Mouse (Mus musculus) G1E (cell line): ENCODE results near the gene Ndufa11. TPM values are rescaled to one million over a fixed set of nuclear protein-coding genes. Genes with fewer than 3 reads are reported as not detected.

Source experiments
- ATAC-seq: 2 replicates; pipeline ENCODE4 v1.8.0; 2016; ENCODE audit warnings: mild to moderate bottlenecking; ENCODE audit not compliant: insufficient number of reproducible peaks, poor library complexity, low FRiP score, severe bottlenecking; ENCODE audit errors: extremely low read depth
- DNase-seq: peaks from one replicate; pipeline ENCODE4 v3.0.0; 2012; ENCODE audit warnings: low spot score
- H3K27me3 ChIP-seq: 2 replicates; pipeline ENCODE4 v1.6.1; 2012; ENCODE audit warnings: mild to moderate bottlenecking, low read length, inconsistent platforms; ENCODE audit not compliant: insufficient read depth
- H3K36me3 ChIP-seq: replicated peaks from 2 replicates; pipeline ENCODE3; 2012; ENCODE audit warnings: mild to moderate bottlenecking, inconsistent platforms
- H3K4me1 ChIP-seq: 2 replicates; pipeline ENCODE4 v1.6.1; 2012; ENCODE audit warnings: low read depth, low read length, inconsistent platforms, mixed read lengths; ENCODE audit not compliant: insufficient read depth
- H3K4me3 ChIP-seq: 2 replicates; pipeline ENCODE4 v1.5.1; 2012; ENCODE audit warnings: low read depth, mild to moderate bottlenecking, inconsistent platforms, low read length, moderate library complexity, mixed read lengths
- H3K9me3 ChIP-seq: replicated peaks from 2 replicates; pipeline ENCODE4 v1.6.1; 2012; ENCODE audit warnings: inconsistent platforms
- CTCF ChIP-seq: IDR thresholded peaks from 2 replicates; pipeline ENCODE4 v1.5.1; 2012; ENCODE audit warnings: low read depth, low read length, inconsistent platforms, mixed read lengths
- GATA1 ChIP-seq: IDR thresholded peaks from 2 replicates; pipeline ENCODE4 v1.6.1; 2012; ENCODE audit warnings: borderline replicate concordance, low read length, inconsistent platforms, mixed read lengths
- GATA2 ChIP-seq: IDR thresholded peaks from 2 replicates; pipeline ENCODE4 v1.6.1; 2012; ENCODE audit warnings: low read depth, low read length, inconsistent platforms, borderline replicate concordance
- POLR2AphosphoS5 ChIP-seq: IDR thresholded peaks from 2 replicates; pipeline ENCODE4 v1.6.1; 2012; ENCODE audit warnings: low read depth, low read length, inconsistent platforms; ENCODE audit not compliant: insufficient replicate concordance
- TAL1 ChIP-seq: conservative IDR thresholded peaks from 2 replicates; pipeline ENCODE4 v1.6.1; 2012; ENCODE audit warnings: low read depth, low read length, inconsistent platforms, mixed read lengths
- polyA plus RNA-seq: library from polyadenylated mRNA; stranded (reverse); fragments of >175 nt; gene quantifications from 2 replicates; pipeline ENCODE4 v1.2.3, GENCODE M21; 2012
- total RNA-seq, 2 experiments: library from RNA; stranded (forward) in 1 of 2; stranded (reverse) in 1 of 2; fragments of 200-1000 nt in 1 of 2; fragments of >200 nt in 1 of 2; fragmentation: Nextera tagmentation in 1 of 2; gene quantifications; 2 replicates each; pipeline ENCODE4 v1.2.3; 2014 to 2017

The Ndufa11 gene
- total and polyA plus RNA-seq, 3 experiments: 74.9 to 319 (median 186) TPM

DNA sequence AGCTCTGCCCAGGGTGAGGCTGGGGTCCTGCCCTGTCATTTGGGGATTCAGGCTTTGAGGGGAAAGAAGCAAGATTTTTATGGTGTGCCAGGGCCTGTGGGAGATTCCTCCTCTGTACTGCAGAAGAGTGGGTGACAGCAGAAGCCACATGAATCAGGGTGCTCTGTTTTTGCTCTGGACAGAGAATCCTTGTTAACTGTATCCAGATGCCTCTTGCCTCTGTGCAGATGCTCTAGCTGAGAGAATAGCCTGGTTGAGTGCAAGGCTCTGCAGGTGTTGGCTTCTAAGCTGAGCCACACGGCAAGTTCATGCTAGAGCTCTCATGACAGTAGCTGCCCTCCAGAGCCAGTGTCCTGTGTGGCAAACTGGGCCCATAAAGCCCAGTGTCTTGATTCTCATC lies 24.2 kb upstream of the Ndufa11 start:
- DNase-seq (no peak), ATAC-seq (no peak)
- Histone ChIP-seq H3K4me3 (no peak overlapping the region), H3K36me3 (peaks cover 98% of the 10 kb centered on the region), H3K27me3 (no peaks in the 10 kb centered on the region), H3K9me3 (no peaks in the 10 kb centered on the region), H3K4me1 (peaks cover 66% of the 10 kb centered on the region)
- no peak for TF ChIP-seq POLR2AphosphoS5
- TF ChIP-seq GATA1: no peak
- TF ChIP-seq CTCF: no peak
- TF ChIP-seq TAL1: no peak
- no peak for TF ChIP-seq GATA2

DNA sequence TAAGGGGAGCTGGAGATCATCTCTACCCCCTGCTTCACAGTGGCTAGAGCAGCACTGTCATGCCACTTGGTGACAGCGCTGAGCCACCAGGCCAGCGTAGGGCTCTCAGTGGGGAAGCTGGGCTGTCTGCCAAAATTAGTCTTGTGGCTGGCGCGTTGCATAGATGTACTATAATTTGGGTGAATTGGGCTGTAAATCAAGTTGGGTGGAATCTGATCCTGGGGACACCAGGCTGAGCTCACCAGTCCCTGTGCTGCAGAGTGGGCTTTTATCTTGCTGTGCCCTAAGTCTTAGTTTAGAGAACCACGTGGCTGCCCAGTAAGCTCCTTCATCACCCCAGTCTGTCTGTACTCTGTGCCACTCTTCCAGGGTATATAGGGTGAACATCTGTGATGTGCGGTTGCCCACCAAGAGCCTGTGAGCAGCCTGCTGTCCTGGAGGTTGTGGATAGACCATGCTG lies 23.7 kb upstream of the Ndufa11 start:
- no peaks in the 10 kb centered on the region for H3K9me3 ChIP-seq
- no peak for ATAC-seq
- H3K4me3 ChIP-seq: no peak overlapping the region
- H3K36me3 ChIP-seq: peaks cover 99% of the 10 kb centered on the region
- peak; percentile 43 for DNase-seq
- peaks cover 61% of the 10 kb centered on the region for H3K4me1 ChIP-seq
- H3K27me3 ChIP-seq: no peaks in the 10 kb centered on the region
- TF ChIP-seq POLR2AphosphoS5 (no peak), GATA2 (no peak), CTCF (no peak), TAL1 (no peak), GATA1 (no peak)

DNA sequence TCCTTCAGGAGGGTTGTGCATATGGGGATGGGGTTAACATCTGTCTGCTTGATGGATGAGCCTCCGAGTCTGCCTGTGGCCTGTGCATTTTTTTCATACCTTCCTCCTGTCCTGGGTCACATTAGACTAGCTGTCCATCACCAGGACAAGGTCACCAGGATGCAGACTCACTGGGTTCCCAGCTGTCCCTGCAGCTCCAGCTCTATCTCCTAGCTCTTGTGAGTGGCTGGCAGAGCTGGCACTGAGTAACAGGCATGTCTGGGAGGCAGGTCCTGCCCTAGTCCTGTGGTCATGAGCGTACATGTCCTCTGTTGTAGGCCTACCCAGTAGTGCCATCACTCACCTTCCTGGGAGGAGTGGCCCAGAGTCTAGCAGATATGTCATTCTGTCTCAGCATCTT lies 17.1 kb upstream of the Ndufa11 start:
- TF ChIP-seq CTCF: no peak
- peaks cover 98% of the 10 kb centered on the region for H3K36me3 ChIP-seq
- H3K9me3 ChIP-seq: no peaks in the 10 kb centered on the region
- H3K27me3 ChIP-seq: no peaks in the 10 kb centered on the region
- DNase-seq: no peak
- ATAC-seq: no peak
- H3K4me1 ChIP-seq: peaks cover 9% of the 10 kb centered on the region; the same call in 1 of the 2 replicates
- no peak overlapping the region for H3K4me3 ChIP-seq

- no peak for TF ChIP-seq CTCF
- TF ChIP-seq POLR2AphosphoS5: no peak
- no peak for TF ChIP-seq TAL1
- no peaks in the 10 kb centered on the region; the same call in 1 of the 2 replicates for H3K27me3 ChIP-seq
- DNase-seq (no peak), ATAC-seq (no peak)
- no peak overlapping the region for H3K4me3 ChIP-seq
- no peaks in the 10 kb centered on the region for H3K9me3 ChIP-seq
- peaks cover 22% of the 10 kb centered on the region for H3K4me1 ChIP-seq
- peaks cover 98% of the 10 kb centered on the region for H3K36me3 ChIP-seq
Measured at GRCm38 (mm10) chr17:56703038-56703437, 14.5 kb upstream of the Ndufa11 start.

- peak; percentile 42; the same call in 1 of the 2 replicates for ATAC-seq
- no peak overlapping the region for H3K4me3 ChIP-seq
- peaks cover 98% of the 10 kb centered on the region for H3K36me3 ChIP-seq
- H3K4me1 ChIP-seq: peaks cover 48% of the 10 kb centered on the region
- DNase-seq: no peak
- no peaks in the 10 kb centered on the region for H3K9me3 ChIP-seq
- H3K27me3 ChIP-seq: no peaks in the 10 kb centered on the region; the same call in 1 of the 2 replicates
- TF ChIP-seq POLR2AphosphoS5 (no peak), TAL1 (0 out of 2 replicates have a peak, but pooled peaks have one; percentile 16)
Measured at GRCm38 (mm10) chr17:56706515-56706914, 11.1 kb upstream of the Ndufa11 start.

DNA sequence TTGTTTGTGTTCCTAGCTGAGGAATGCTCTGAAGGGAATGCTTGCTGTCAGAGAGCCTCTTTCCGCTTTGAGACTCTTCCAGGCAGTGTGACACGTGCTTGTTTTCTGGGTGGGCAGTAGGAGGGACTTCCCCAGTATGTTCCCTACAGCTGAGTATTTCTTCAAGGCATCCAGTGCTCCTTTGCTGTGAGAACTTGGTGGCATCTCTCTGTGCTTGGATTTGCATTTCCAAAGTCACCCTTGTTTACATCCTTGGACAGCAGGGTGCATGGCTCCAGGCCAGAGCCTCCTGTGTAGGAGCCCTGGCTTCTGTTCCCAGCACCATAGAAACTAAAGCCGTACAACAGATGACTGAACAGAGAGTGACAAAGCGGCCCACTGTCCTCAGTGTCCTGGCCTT lies 8.9 kb upstream of the Ndufa11 start:
- Histone ChIP-seq H3K27me3 (no peaks in the 10 kb centered on the region; the same call in 1 of the 2 replicates), H3K4me3 (no peak overlapping the region), H3K9me3 (no peaks in the 10 kb centered on the region), H3K36me3 (peaks cover 100% of the 10 kb centered on the region), H3K4me1 (peaks cover 65% of the 10 kb centered on the region)
- ATAC-seq (no peak), DNase-seq (no peak)
- TF ChIP-seq TAL1: no peak

GRCm38 (mm10) chr17:56709708-56710107 lies 7.9 kb upstream of the Ndufa11 start:
- H3K4me1 ChIP-seq: peaks cover 65% of the 10 kb centered on the region
- H3K36me3 ChIP-seq: peaks cover 100% of the 10 kb centered on the region
- no peak for ATAC-seq
- TF ChIP-seq POLR2AphosphoS5 (no peak), GATA1 (no peak), TAL1 (no peak), CTCF (no peak), GATA2 (no peak)
- no peaks in the 10 kb centered on the region; the same call in 1 of the 2 replicates for H3K27me3 ChIP-seq
- DNase-seq: no peak
- H3K4me3 ChIP-seq: no peak overlapping the region
- no peaks in the 10 kb centered on the region for H3K9me3 ChIP-seq
